Mouse (Mus musculus) left cerebral cortex, adult 18-20 months (tissue): ENCODE results near the gene Brms1l. TPM values are rescaled to one million over a fixed set of nuclear protein-coding genes. Genes with fewer than 3 reads are reported as not detected.

Source experiments
- DNase-seq, 2 experiments: peaks; one replicate each; pipeline ENCODE4 v3.0.0; 2021 to 2022; ENCODE audit warnings: low spot score in 2 of 2, mixed read lengths in 1 of 2
- microRNA-seq, 2 experiments: library from miRNA; unstranded; fragments of <30 nt; microRNA quantifications; one replicate each; pipeline ENCODE4 v1.2.0; 2021
- total RNA-seq, 2 experiments: library from RNA; stranded (reverse); gene quantifications; 2 replicates each; pipeline ENCODE4 v1.2.3; 2021

Gene Brms1l
- total RNA-seq, 2 experiments from 2014 or later = 67.1 to 71.6 TPM

- DNase-seq = no peak
Measured at GRCm38 (mm10) chr12:55859409-55860349, 23.6 kb downstream of the Brms1l start.

GRCm38 (mm10) chr12:55860631-55861030 is 24.5 kb downstream of the Brms1l start:
- DNase-seq = no peak

- no peak for DNase-seq
Measured at GRCm38 (mm10) chr12:55867738-55868137, 31.6 kb downstream of the Brms1l start.

GRCm38 (mm10) chr12:55869622-55870322 is 33.6 kb downstream of the Brms1l start:
- no peak for DNase-seq

GRCm38 (mm10) chr12:55885449-55885848 is 49.3 kb downstream of the Brms1l start:
- no peak for DNase-seq

- DNase-seq = peak; percentile 16 to 41
Measured at GRCm38 (mm10) chr12:55888570-55888969, 52.4 kb downstream of the Brms1l start.

- DNase-seq = no peak
Measured at GRCm38 (mm10) chr12:55904801-55905200, 68.7 kb downstream of the Brms1l start.

GRCm38 (mm10) chr12:55912138-55912537 is 76.0 kb downstream of the Brms1l start:
- DNase-seq = no peak

- no peak for DNase-seq
Measured at GRCm38 (mm10) chr12:55913201-55913600, 77.1 kb downstream of the Brms1l start.

GRCm38 (mm10) chr12:55916250-55916649 is 80.1 kb downstream of the Brms1l start:
- DNase-seq = no peak

- no peak for DNase-seq
Measured at GRCm38 (mm10) chr12:55917020-55917419, 80.9 kb downstream of the Brms1l start.

Small RNAs within 50 kb of the gene (microRNA-seq; reads per million reads assigned to microRNA genes)
- gene Gm23394 = 3.0 to 5.5 reads per million in 2 experiments

Other genes starting within 250 kb of the Brms1l start
- gene Insm2, start 236.9 kb upstream of the Brms1l start, total RNA-seq = under 1 TPM in 1 of 2 experiments, not detected in 1; 0.21 TPM
- gene Ralgapa1, start 15.2 kb upstream of the Brms1l start, total RNA-seq = 100 to 1,000 TPM; 119 to 125 TPM